Mouse (Mus musculus) neural tube, embryonic 10.5 days (tissue): ENCODE measurements around the gene Tifa.

Experiments
- DNase-seq: peaks from one replicate; pipeline ENCODE4 v3.0.0-alpha.2; 2017; ENCODE audit warnings: low spot score; ENCODE audit errors: extremely low spot score

Tifa gene

DNA sequence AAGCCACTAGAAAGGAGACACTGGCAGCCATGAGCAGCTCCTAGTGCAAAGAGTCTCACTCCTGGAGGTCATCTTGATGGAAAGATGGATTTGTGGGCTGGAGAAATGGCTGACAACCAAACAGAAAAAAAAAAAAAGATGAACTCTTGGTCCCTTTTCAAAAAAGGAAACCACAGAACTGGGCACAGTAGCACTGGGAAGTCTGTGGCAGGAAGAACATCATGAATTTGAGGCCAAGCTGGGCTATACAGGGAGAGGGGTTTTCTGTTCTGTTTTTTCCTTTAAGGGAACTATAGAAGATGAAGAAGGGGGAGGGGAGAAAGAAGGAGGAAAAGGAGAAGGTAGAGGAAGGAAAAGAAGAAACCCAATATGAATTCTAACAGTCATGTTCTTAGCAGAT, 2.6 kb upstream of the Tifa start:
- no peak for DNase-seq

DNA sequence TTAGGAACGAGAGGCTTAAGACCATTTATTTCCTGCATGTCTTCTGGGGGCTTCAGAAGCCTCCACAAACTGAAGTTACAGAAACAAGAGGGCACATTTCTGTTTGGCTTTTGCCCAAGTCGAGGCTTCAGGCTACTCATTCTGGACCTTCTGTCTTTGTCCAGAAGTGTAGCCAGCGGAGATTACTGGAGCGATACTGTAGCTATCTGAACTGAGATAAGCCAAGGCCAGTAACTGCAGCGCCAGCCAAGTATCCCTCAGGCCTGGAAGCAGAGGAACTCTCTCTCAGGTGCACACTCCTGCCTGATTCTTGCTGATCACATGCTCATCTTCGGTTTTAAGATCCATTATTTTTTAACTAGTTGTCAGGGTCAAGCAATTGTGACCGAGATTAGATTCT, 1.6 kb upstream of the Tifa start:
- DNase-seq = no peak

DNA sequence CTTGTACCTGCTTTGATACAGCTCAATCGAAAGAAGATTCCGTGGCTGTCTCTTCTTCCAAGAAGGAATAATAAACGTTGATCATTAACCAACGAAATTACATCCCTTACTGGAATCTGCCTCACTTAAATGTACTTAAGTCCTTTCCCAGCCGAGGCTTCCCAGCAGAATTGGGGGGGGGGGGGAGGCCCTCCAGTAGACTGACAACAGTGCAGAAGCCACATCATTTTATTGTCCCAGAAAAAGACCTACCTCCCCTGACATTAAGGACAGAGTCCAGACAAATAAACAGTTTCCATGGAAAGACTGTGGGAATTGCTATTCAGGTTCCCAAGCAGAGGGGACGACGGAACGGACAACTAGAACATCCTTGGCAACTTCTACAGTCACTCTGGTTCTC, 686 bp upstream of the Tifa start:
- DNase-seq = no peak

DNA sequence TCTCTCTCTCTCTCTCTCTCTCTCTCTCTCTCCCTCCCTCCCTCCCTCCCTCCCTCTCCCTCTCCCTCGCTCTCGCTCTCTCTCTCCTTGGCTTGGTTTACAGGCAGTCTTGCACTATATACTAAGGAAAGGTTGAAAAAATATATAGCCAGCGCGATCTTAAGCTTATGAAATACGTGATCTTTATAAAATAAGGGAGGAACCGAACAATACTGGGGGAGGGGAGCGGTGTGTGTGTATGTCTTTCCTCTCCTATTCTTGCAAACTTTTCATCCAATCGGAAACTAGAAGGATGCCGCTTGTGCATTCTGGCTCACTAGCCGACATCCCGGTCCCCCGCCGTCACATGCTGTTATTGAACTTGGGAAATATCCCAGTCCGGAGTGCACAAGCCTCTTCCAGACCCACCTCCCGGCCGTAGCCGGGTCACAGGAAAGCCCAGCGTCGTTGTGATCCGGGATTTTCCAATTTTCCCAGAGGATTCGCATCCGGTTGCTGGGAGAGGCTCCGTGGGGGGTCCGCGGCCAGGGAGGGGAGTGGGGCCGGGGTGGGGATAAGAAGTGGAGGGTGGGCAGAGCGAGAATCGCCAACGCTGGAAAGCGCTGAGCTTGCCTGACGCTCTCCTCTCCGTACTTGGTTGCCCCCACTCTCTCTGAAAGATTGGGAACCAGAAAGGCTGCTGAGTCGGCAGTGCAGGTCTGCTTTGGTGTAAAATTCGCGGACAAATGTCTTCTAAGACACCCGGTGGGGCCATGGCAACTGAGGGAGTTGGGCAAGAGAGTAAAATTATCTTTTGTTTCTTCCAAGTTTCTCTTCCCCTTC, 840 bp downstream of the Tifa start:
- DNase-seq = peak; percentile 64

DNA sequence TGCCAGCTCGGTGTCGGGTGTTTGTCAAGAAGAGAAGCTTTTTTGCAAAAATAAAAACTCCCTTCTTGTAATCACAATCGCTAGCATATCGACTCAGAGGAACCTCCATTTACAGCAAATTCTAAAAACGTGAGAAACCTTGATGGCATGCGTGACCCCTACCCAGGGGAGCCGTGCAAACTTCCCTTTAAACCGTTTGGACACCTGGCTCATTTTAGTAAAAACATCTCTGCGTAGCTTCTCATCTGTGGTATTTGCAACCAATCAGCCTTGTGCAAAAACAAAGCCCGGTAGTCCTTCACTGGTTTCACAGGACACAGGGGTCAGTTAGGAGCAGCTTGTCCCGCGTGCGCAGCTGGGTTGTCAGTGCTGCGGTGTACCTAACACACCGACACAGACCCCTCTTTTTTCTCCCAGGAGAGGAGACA, 1.5 kb downstream of the Tifa start:
- peak; percentile 53 for DNase-seq

DNA sequence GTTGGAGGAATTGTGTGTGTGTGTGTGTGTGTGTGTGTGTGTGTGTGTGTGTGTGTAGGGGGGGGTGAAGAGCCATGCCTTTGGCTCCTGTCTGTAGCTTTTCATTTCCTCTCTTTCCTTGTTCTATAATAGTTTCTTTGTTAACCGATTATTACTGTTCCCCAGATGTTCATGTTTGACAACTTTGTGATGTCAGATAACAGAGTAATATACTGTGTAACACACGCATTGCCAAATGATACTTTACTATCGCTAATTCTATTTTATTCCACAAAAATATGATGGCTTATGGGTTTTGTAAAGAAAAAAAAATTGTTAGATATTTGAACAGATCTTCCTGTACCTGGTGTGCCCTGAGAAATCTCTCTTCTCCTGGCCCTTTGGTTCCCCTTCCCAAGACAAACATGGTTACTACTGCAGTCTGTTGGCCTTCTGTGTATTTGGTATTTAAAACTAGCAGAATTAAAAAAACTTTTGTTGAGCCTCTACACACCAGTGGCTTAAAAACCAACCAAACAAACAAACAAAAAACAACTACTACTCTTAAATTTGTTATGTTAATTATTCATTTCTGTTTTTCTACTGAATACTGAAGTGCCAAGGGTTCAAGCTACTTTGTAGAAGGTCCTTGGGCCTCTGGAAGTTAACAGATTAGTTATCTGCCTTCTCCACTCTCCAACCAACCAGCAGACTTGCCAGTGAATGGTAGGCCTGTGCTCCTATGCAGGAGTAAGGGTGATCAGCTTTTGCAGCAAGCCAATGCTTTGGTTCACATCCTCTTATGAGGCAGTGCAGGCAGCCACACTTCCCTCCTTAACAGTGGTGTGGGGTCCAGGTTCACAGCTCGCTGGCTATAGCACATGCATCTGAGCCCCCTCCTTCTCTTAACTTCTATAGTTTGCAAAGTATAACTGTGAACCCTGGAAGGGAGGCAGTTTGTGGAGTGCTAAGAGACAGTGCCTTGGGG, 2.3 kb downstream of the Tifa start:
- no peak for DNase-seq

DNA sequence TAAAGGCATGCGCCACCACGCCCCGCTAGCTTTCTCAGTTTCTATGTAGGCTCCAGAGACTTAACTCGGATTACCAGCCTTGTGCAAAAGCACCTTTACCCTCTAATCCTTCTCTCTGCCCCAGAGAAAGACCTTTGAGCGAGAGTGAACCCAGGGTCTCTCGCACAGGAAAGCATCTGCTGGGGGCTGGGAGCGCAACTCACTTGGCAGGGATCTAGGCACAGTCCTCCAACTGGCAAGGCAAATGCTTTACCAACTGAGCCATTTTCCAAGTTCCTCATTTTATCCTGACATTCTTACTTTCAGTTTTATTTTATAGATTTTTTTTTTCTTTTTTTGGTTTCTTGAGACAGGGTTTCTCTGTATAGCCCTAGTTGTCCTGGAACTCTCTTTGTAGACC, 3.4 kb downstream of the Tifa start:
- no peak for DNase-seq

DNA sequence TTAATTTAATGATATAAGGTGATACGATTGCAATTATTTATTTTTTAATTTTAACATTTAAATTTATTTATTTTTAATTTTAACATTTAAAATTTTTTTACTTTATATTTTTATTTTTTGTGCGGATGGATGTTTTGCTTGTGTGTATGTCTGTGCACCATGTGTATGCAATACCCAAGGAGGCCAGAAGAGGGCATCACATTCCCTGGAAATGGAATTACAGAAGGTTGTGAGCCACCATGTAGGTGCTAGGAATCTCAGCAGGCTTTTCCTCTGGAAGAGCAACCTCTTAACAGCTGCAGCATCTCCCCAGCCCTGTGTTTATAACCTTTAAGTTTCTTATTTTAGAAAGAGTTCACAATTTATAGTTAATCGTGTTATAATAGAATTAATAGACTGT, 6.2 kb downstream of the Tifa start:
- DNase-seq = no peak

DNA sequence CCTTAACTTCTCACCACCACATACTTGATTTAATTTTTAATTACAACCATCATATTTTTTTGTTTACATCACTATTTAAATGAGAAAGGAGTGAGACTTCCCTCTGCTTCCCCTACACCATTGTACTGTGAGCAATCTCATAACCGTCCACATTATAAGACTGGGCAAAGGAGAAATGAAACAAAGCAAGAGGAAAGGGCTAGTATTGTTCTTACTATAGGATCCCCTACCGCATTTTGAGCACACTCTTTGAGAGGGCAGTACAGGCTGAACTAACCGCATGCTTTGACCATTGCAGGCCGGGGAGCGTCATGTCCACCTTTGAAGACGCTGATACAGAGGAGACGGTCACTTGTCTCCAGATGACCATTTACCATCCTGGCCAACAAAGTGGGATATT, 6.7 kb downstream of the Tifa start:
- DNase-seq = no peak

DNA sequence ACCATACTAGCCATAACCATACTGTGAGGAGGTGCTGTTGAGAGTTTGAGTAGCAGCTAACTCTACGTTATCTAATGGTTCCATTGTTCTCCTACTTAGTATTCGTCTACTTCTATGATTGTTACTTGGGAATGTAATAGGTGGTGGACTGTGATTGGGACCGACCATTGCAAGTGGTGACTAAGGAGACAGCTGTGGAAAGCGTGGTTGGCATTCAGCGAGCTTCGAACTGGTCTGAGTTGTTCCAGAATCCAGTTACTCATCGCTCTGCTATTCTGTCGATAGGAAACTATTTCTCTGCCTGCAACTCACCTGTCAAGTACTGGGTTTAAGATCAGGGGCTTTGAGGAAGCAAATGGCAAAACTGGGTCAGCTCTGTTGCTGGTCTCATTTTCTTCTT, 11.6 kb downstream of the Tifa start:
- DNase-seq = no peak

DNA sequence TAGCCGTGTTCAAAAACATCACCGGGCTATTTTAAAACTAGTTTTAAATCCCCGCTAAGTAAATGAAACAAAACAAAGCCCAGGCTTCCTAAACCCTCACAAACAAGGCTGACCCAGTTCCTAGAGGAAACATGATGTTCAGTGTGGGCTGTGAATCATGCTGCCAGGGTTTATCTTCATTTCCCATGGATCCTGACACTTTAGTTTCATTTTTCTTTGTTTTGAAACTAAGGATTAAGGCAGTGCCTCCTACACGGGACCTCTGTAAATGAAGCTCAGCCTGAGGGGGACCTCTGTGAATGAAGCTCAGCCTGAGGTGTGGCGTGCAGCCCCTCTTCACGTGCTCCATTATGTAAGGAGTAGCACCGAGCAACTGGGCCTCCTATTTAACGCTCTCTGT, 13.2 kb downstream of the Tifa start:
- no peak for DNase-seq

DNA sequence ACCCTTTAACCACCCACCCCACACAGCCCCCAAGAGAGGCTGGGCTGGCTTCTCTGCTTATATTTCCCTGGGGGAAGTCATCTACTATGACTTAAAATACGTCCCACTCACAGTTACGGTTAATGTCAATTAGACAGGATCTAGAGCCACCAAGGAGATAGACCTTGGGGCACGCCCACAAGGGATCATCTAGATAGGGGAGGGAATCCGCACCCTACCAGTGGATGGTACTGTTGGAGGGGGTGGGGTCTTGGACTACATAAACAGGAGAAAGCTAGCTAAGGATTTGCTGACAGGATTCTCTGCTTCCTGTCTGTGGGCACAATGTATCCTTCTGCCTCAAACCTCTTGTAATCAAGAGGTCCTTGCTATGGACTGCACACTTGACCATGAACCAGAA, 14.8 kb downstream of the Tifa start:
- DNase-seq = no peak

DNA sequence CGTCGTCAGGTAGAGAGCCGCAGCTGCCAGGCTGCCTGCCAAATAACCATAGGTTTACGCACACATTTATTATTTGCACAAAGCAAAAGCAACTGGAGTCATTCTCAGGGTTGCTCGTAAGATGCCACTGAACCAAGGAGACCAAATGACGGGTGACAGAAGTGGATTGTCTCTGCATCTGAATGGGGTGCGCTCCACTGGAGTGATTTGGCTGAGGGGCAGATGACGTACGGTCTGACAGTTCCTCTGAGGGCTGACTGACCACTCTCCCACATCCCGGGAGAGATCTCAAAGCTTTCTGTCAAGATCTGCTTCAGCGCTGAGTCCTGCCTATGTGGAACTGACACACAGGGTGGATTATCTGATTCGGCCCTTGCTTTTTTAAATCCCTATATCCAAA, 15.5 kb downstream of the Tifa start:
- no peak for DNase-seq

DNA sequence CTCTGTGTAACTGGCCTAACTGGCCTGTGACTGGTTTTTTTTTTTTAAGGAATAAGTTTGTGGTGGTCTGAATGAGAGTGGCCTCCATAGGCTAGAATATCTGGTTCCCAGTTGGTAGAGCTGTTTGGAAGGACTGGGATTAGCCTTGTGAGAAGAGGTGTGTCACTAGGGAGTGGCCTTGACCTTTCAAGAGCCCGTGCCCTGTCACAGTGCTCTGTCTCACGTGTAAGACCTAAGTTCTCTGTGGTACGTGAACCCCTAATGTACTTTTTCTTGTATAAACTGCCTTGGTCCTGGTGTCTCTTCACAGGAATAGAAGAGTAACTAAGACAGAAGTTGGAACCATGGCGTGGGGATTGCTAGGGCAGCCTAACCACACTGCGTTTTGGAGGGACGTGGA, 16.4 kb downstream of the Tifa start:
- DNase-seq = no peak

DNA sequence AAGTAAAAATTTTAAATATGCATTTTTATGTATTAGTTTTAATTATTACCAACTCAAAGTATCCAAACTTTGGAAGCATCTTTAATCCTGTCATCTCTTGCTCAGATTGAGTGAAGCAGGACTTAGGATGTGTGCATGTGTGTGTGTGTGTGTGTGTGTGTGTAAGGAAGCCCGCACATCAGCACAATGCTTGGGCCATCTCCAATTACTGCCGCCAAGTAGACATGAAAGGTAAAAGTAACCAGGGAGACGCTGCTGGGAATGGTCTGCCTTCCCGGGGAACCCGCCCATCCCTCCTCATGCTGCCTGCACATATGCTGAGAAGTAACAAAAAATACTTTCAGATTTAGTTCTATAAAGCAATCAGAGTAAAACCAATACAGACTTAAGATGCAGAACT, 18.2 kb downstream of the Tifa start:
- DNase-seq = no peak

DNA sequence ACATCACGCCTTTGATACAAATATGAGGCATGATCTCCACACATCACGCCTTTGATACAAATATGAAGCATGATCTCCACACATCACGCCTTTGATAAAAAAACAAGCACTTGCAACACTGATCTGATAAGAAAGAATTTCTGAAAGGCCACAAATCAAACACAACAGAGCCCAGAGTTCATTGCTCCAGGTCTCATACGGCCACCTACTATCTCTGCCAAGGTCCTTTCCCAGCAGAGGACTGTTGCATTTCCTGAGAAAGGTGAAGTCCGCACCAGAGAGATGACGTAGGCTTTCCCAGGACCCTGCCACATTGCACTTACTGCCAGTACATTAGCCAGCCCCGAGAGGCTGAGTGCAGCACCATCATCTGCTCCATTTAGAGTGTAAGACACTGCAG, 19.5 kb downstream of the Tifa start:
- no peak for DNase-seq

DNA sequence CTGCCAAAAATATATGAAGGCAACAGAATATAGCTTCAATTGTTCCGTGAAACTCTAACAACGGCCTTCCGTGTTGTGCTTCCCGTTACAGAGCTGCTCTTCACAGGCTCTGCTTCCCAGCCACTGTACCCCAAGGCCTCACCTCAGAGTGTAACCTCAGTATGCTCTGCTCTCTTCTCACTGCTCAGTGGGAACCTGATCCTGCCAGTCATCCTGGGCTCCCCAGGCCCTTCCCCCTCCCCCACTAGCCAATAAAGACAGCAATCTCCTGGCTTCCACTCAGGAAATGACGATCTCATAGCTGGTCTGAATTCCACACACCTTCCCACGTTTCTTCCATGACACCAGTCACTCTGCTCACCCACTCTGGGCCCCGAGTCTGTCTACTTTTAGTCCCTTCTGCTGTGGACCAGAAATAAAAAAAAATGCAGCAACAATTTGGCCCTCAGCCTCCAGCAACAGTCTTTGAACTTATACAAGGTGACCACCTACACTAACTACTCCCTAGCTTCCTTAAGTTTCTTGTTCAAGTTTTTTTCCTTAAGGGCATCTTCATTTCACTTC, 27.6 kb downstream of the Tifa start:
- DNase-seq = no peak

DNA sequence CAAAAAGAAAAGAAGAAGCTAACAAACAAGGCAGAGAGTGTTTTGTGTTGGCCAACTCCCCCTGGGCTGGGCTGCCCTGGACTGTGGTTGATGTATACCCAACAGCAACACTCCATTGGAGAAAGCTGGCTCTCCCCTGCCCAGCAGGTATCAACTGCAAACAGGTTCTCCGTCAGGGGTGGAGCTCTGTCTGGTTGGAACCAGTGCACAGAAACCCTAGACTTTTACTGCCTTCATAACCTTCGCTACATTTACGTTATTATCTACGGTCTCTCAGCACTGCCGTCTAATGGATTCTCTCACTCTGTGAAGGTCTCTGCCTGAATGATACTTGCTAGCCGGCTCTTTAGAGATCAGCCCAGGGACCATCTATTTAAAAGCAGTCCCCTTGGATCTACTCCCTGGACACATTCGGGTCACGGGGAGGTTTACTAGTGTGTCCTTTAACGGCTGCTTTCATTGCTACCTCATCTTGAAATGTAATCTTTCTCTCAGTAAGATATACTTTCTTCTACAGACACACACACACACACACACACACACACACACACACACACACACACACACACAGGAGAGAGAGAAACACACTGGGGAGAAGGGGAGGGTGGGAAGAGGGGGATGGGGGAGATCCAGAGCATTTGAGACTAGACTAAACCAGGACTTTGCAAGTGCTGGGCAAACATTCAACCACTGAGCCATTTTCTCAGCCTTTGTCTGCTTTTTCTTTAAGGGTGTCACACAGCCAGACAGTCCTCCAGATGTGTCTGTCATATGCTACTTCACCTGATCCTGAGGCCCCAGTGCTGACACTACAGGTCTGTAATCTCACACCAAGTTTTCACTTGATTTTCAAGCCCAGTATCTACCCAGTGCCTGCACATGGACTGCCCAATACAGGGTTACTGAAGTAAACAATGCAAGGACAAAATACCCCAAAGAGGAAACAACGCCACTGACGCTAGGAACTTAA, 29.4 kb downstream of the Tifa start:
- DNase-seq = no peak

DNA sequence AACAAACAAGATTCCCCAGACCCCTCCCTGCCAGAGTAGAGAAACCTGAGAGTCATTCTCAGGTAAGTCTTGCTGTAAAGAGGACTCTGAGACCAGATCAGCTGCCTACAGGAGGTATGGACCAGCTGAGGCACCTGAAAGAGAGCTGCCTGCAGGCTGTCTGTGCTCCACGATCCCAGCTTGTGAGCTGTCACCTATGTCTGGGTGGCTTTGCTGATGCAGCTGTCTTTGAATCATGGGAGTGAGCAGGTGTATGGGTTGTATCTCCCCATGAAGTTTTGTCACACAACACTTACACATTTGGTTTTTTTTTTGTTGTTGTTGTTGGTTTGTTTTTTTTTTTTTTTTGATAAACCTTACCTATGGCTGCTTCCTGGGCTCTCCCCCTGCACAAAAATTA, 30.8 kb downstream of the Tifa start:
- no peak for DNase-seq

DNA sequence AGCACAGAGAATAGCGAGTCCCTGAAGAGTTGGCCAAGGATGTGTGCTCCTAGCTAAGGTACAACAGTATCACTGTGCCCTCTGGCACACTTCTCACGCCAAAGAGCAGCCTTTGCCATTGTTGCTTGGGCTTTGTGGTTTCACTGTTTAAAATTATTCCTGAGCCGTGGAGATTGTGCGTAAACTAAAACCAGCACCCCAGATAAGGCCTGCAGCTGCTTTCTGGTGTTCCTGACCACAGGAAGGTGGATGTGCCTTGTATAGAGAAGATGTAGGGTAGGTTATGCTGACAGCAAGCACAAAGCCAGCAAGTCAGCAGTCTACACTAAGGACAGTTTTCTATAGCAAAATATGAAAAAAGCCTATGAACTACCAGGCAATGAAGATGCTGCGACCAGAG, 31.6 kb downstream of the Tifa start:
- no peak for DNase-seq
